ENCODE assay signal across 9 mouse cellular contexts in genomic region chr19:58113092-58113731, GRCm38 (mm10).
DNase-seq lines count a peak whose midpoint lies in the region; ATAC-seq lines count a peak whose summit lies in the region.
"Had no signal": no experiment of that assay in that cellular context is flagged by ENCODE, and none has a peak within 500 bp of the region (broad histone marks: within the 10 kb centered on the region; RNA-seq: fewer than 3 reads in every experiment).

No protein-coding gene starts in this region.

- 83% methylated on average over 5 of the region's 5 CpGs for WGBS in heart, embryonic 16.5 days
- 86% methylated on average over 5 of the region's 5 CpGs for WGBS in heart, embryonic 10.5 days
- WGBS in embryonic facial prominence, embryonic 15.5 days = 81% methylated on average over 5 of the region's 5 CpGs
- 78% methylated on average over 5 of the region's 5 CpGs for WGBS in midbrain, embryonic 14.5 days

- H3K9me3 ChIP-seq in heart, embryonic 16.5 days (replicated peaks; ENCODE audit: control insufficient read depth, low read length) = no peaks in the 10 kb centered on the region
- no peaks in the 10 kb centered on the region for H3K9me3 ChIP-seq in heart, embryonic 10.5 days
- H3K9me3 ChIP-seq in embryonic facial prominence, embryonic 15.5 days (replicated peaks) = no peaks in the 10 kb centered on the region
- H3K9me3 ChIP-seq in midbrain, embryonic 14.5 days (ENCODE audit: control insufficient read depth, low read length) = no peaks in the 10 kb centered on the region

- ATAC-seq in heart, embryonic 16.5 days (replicated peaks; ENCODE audit: extremely low read depth, insufficient read depth, low FRiP score) = peak; percentile 90
- peak; percentile 95 for ATAC-seq in embryonic facial prominence, embryonic 15.5 days (ENCODE audit: insufficient number of reproducible peaks, low FRiP score, low TSS enrichment, low read depth)
- peak; percentile 32 for ATAC-seq in inflammation-experienced regulatory T-cells, adult 6 months
- peak; percentile 95 for ATAC-seq in midbrain, embryonic 14.5 days (ENCODE audit: low FRiP score, low TSS enrichment)

- H3K36me3 ChIP-seq in heart, embryonic 16.5 days (ENCODE audit: control insufficient read depth, insufficient read depth) = no peaks in the 10 kb centered on the region
- H3K36me3 ChIP-seq in heart, embryonic 10.5 days = no peaks in the 10 kb centered on the region
- H3K36me3 ChIP-seq in embryonic facial prominence, embryonic 15.5 days = no peaks in the 10 kb centered on the region
- H3K36me3 ChIP-seq in midbrain, embryonic 14.5 days (ENCODE audit: control insufficient read depth, insufficient read depth, low read length) = no peaks in the 10 kb centered on the region

- H3K4me1 ChIP-seq in heart, embryonic 16.5 days (ENCODE audit: control insufficient read depth, insufficient read depth, low read length) = peaks cover under 1% of the 10 kb centered on the region; the same call in 1 of the 2 replicates
- no peaks in the 10 kb centered on the region for H3K4me1 ChIP-seq in heart, embryonic 10.5 days
- H3K4me1 ChIP-seq in embryonic facial prominence, embryonic 15.5 days = 0 out of 2 replicates have a peak, but pooled peaks cover 2% of the 10 kb centered on the region
- 0 out of 2 replicates have a peak, but pooled peaks cover 3% of the 10 kb centered on the region for H3K4me1 ChIP-seq in midbrain, embryonic 14.5 days (ENCODE audit: control insufficient read depth, insufficient read depth, low read length)

- H3K4me2 ChIP-seq in heart, embryonic 16.5 days (ENCODE audit: low read depth, low read length) = no peak overlapping the region
- no peak overlapping the region for H3K4me2 ChIP-seq in embryonic facial prominence, embryonic 15.5 days (replicated peaks)
- no peak overlapping the region for H3K4me2 ChIP-seq in midbrain, embryonic 14.5 days (ENCODE audit: low read length)

- no peaks in the 10 kb centered on the region for H3K27me3 ChIP-seq in heart, embryonic 16.5 days (ENCODE audit: control insufficient read depth, insufficient read depth, low read length)
- H3K27me3 ChIP-seq in heart, embryonic 10.5 days (ENCODE audit: insufficient read depth, poor library complexity, severe bottlenecking) = no peaks in the 10 kb centered on the region
- H3K27me3 ChIP-seq in embryonic facial prominence, embryonic 15.5 days = no peaks in the 10 kb centered on the region
- no peaks in the 10 kb centered on the region for H3K27me3 ChIP-seq in midbrain, embryonic 14.5 days (ENCODE audit: control insufficient read depth, insufficient read depth, low read length)

- H3K27ac ChIP-seq in heart, embryonic 16.5 days (ENCODE audit: low read length) = no peak overlapping the region
- no peak overlapping the region for H3K27ac ChIP-seq in heart, embryonic 10.5 days
- H3K27ac ChIP-seq in embryonic facial prominence, embryonic 15.5 days (replicated peaks) = no peak overlapping the region
- H3K27ac ChIP-seq in midbrain, embryonic 14.5 days (replicated peaks; ENCODE audit: low read depth, low read length) = no peak overlapping the region

- no peak overlapping the region for H3K4me3 ChIP-seq in heart, embryonic 16.5 days (ENCODE audit: low read length)
- H3K4me3 ChIP-seq in heart, embryonic 10.5 days = no peak overlapping the region
- no peak overlapping the region for H3K4me3 ChIP-seq in embryonic facial prominence, embryonic 15.5 days (replicated peaks)
- H3K4me3 ChIP-seq in midbrain, embryonic 14.5 days (replicated peaks; ENCODE audit: low read depth, low read length) = no peak overlapping the region

- H3K9ac ChIP-seq in heart, embryonic 16.5 days (ENCODE audit: low read length) = no peak overlapping the region
- H3K9ac ChIP-seq in embryonic facial prominence, embryonic 15.5 days = no peak overlapping the region
- H3K9ac ChIP-seq in midbrain, embryonic 14.5 days (replicated peaks; ENCODE audit: low read length) = no peak overlapping the region

- no peak for DNase-seq in heart, embryonic 10.5 days (ENCODE audit: low spot score)
- no peak for DNase-seq in midbrain, embryonic 14.5 days
- no peak for DNase-seq in layer of hippocampus, postnatal 14 days (ENCODE audit: low spot score in 2 of 2)
- no peak for DNase-seq in embryo, embryonic 10.5 days (ENCODE audit: low spot score)
- DNase-seq in layer of hippocampus, adult 9-11 months = no peak
- DNase-seq: left cerebral cortex, postnatal 4 days had no signal

Comparison
In these comparisons a context has a peak if more than half of its experiments do, and no peak if none do; other contexts are left out.
1. ATAC-seq: peak in every context shown above with its lines; median percentile 95 in embryonic facial prominence, embryonic 15.5 days; 95 in midbrain, embryonic 14.5 days; 90 in heart, embryonic 16.5 days; 32 in inflammation-experienced regulatory T-cells, adult 6 months.